Mouse (Mus musculus) skeletal muscle tissue, adult 2 months (tissue): Measurements from ENCODE around the gene Nmt1.

Source experiments
- DNase-seq: peaks from one replicate; pipeline ENCODE4 v3.0.0-alpha.2; 2012; ENCODE audit warnings: low read depth, low spot score

Gene Nmt1

DNA sequence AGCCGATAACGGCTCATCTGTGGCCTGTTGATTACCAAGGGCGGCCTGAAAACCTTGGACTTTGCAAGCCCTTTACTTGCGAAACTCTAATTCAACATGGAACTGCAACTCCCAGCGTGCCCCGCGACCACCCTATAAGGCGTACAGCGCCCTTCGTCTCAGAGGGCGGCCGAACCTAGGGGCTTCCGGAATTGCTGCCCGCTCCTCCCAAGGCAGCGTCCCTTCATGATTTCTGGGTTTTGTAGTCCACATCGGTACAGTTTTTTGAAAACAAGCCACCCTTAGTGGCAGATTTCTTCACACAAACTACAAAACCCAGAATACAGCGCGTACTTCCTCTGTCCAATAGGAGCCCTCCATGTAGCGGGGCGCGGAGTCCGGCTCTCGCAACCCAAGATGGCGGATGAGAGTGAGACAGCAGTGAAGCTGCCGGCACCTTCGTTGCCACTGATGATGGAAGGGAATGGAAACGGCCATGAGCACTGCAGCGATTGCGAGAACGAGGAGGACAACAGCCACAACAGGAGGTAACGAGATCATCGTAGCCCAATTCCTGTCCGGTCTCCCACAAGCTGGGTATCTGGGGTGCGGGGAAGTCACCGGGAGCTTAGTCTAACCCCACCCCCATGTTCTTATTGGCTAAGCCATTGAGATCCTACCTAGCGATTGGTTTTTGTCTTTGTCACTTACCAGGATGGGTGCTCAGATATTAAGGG, at the start of gene Nmt1, which contains the start of gene Dcakd:
Gene Nmt1 (plus strand): TSS at position 15 of the 716 bp plus-strand sequence.
Gene Dcakd (minus strand): TSS at position 158 of the 716 bp plus-strand sequence.
- DNase-seq, result peak; percentile 96

- no peak for DNase-seq
These were observed 46.7 kb upstream of the Nmt1 start for GRCm38 (mm10) chr11:102981151-102981890.

- no peak for DNase-seq
These were observed 43.9 kb upstream of the Nmt1 start for GRCm38 (mm10) chr11:102984086-102984485.

DNA sequence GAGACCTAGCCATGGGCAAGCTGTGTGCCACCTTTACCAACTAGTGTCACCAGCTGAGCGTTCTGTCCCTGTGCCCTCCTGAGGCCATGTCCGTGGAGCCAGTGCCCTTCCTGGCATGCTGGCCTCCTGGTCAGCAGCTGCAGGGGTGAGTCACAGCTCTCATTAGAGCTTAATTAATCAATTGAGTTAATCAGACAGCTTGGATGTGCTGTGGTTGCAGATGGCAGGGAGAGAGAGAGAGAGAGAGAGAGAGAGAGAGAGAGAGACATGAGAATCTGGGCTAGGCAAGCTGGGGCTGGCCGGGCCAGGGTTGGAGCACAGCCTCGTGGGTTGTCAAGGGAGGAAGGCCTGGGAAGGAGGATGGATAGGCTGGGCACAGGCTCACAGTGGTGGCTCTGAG, 43.4 kb upstream of the Nmt1 start:
- DNase-seq, result no peak

DNA sequence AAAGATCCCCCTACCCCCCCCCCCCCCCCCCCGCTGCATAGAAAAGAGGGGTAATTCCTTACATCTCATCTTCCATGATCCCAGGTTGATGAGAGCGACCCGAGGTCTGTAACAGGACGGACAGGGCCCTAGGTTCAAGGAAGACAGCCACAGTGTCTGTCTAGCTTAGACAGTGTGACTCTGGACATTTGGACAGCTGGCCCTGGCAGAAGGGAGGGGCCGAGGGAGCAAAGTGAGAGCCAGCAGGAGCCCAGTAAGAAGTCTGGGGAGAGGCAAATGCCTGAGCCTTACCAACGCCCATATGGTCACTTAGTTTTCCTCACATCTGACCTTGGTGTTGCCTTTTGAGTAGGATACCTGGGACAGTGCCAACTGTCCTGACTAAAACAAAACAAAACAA, 42.8 kb upstream of the Nmt1 start:
- DNase-seq, result no peak

DNA sequence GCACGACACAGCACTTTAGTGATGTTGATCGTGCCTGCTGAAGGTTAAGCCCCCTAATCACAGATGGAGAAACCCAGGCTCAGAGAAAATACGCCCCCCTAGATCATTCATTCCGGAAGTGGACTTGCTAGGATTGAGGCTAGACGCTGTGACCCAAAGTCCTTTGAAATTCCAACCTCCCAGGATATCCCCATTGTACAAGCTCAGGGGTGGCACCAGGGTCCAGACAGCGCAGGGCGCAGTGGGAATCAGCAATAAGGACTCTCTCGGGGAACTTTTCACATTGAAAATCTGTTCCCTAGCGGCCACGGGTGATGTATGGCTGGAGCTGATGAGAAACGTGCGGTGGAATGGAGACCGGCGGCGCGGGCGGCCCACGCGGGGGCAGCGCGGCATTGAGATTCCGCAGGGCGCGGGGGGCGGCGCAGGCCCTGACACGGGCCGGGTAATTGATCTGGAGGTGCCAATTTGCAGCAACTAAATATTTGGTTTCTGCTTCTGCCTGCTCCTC, 38.3 kb upstream of the Nmt1 start:
- DNase-seq, result no peak

- no peak for DNase-seq
These were observed 37.8 kb upstream of the Nmt1 start for GRCm38 (mm10) chr11:102990152-102990663.

DNA sequence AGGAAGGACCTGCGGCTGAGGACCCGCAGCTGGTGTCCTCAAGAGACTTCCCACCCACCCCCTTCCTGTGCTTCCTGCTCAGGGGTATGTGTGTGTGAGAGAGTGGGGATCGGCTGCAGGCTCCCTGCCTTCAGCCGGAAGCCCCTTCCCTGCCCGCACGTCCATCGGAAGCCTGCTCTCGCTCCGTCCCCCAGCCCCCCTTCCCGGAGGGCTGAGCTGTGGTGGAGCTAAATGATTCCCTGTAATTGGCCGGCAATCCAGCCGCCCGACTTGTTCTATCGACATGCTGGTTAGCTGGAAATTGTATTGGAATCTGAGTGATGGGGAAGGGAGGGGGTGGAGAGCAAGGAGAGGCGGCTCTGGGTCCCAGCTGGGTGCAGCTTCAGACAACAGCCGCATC, 36.3 kb upstream of the Nmt1 start:
- DNase-seq, result no peak

- DNase-seq, result peak; percentile 39
These were observed 35.0 kb upstream of the Nmt1 start for GRCm38 (mm10) chr11:102992940-102993339.

DNA sequence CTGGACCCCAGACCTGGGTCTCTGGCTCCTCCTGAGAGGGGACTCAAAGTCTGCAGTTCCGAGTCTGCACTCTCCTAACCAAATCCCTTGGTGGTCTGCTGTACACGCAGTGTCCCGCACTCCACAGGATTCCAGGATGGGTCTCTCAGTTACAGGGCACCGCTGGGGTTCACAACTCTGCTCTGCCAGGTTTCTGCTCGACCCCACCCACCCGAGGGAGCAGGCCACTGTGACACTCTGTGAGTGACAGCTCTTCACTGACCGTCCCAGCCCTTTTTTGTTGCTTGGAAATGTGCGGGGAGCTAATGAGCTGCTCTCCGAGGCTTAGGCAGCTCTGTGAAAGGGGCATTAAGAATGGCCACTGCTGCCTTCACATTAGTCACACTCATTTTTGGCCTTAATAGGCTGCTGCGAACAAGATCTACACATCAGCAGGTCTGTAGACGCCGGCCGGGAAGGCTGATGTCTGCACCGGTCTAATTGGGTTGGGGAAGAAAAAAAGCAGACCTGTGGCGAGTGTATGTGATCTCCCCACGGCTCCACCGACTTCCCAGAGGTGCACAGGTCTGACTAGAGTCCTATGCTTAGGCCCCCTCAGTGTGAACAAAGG, 34.5 kb upstream of the Nmt1 start:
- no peak for DNase-seq

- DNase-seq, result no peak
These were observed 33.0 kb upstream of the Nmt1 start for GRCm38 (mm10) chr11:102994952-102995351.

DNA sequence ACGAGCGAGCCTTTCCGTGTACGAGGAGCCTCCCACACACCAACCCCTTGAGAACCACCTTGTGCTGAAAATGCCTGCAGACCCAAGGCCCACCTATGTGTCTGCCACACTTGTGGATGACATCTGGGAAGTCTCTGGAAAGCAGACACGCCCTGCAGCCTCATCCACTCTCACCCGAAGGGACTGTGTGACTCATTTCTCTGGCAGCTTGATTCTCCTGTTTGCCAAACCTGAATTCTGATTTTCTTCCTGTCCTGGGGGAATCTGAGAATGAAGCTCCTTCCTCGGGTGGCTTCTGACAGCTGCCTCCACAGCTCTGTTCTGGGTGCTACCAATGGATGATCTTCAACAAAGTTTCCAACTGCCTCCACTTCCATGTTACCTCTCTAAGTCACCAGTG, 31.6 kb upstream of the Nmt1 start:
- DNase-seq, result peak; percentile 42

GRCm38 (mm10) chr11:102996991-102997770, 30.8 kb upstream of the Nmt1 start:
- DNase-seq, result no peak

GRCm38 (mm10) chr11:102998254-102998576, 29.8 kb upstream of the Nmt1 start:
- no peak for DNase-seq

DNA sequence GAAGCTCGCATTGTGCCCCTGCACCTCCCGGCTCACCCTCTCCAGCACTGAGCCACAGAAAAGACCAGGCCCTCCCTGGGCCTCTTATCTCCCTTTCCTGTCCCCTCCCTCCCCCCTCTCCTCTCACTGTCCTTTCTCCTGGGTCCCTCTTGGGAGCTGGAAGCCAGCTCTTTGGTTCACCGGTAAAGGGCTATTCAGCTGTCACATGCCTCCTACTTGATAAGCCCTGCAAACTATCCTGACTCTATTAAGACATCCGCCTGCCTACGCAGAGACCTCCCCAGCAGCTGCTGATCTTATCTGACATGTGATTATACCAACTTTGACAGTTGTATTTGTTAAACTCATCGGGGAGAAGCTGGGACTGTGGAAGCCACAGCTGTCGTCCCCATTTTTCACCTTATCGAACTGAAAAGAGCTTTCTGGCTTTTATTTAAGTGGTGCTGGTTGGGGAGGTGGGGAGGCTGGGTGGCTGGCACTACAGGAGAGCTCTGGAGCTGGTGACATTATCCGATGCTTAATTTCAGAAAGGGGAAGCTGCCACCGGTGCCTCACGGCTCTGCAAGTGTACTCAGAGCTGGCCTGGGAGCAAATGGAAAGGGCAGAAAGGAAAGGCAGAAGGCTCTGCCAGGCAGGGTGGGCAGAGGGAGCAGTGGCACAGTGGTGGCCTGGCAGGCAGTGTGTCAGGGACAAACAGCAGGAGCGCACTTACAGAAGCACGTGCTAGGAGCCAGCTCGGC, 29.2 kb upstream of the Nmt1 start:
- no peak for DNase-seq

DNA sequence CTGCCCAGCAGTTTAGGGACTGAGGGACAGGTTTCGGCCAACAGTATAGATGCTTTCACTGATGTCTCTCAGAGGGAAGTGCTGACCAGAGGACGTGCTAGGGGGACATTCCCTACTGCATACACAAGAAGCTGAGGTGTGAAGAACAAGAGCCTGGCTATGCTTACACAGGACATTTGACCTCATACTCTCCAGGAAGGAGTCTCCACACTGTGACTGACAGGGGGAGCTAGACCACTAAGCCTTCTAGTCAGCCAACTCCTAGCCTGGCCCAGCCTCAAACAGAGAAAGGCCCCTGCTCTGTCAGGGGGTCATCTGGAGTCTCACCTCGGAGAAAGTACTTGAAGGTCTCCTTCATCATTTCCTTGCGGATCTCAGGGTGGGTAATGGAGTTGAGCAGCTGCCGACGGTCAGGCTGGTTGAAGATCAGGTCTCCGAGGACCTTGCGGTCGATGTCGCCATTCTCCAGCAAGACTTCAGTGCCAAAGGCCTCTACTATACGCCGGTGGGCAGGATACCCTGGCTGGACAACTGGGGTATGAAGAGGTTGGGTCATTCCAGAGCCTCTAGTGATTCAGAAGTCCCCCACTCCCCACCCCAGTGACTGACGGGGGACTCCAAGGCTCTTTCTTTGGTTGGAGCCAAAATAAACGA, 28.5 kb upstream of the Nmt1 start:
- no peak for DNase-seq

GRCm38 (mm10) chr11:103000111-103000510, 27.9 kb upstream of the Nmt1 start:
- DNase-seq, result no peak

- no peak for DNase-seq
These were observed 26.9 kb upstream of the Nmt1 start for GRCm38 (mm10) chr11:103001063-103001462.

- DNase-seq, result peak; percentile 89
These were observed 24.8 kb upstream of the Nmt1 start for GRCm38 (mm10) chr11:103003210-103003609.

DNA sequence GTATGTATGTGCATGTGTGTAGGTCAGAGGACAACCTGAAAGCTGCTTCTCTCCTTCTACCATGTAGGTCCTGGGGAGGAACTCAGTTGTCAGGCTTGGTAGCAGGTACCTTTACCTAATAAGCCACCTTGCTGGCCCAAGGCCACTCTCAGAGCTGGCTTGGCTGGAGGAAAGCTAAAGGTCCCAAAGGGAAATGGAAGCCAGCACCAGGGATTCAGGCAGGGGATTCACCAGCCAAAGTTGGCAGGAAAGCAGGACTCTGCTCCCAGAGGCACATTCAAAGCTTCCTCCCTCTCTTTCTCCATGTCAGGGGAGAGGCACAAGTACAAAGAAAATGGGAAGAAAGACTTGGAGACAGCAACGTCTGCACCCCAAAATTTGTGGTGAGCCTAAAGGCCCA, 23.1 kb upstream of the Nmt1 start:
- DNase-seq, result no peak
